Mouse (Mus musculus) induced T-regulatory cell, adult 2 months (primary cell): ENCODE data around the gene Tm9sf4.

ENCODE experiments used
- DNase-seq: peaks from one replicate; pipeline ENCODE4 v3.0.0-alpha.2; 2012; ENCODE audit warnings: low read depth

Gene Tm9sf4

GRCm38 (mm10) chr2:153160844-153161683 is at the start of gene Tm9sf4:
Gene Tm9sf4 (plus strand): TSS chr2:153161303.
- DNase-seq: peak; percentile 98

GRCm38 (mm10) chr2:153115679-153116081 is 45.4 kb upstream of the Tm9sf4 start:
- DNase-seq: no peak

- peak; percentile 9 for DNase-seq
Measured at GRCm38 (mm10) chr2:153117051-153117486, 44.0 kb upstream of the Tm9sf4 start.

GRCm38 (mm10) chr2:153119488-153119887 is 41.6 kb upstream of the Tm9sf4 start:
- DNase-seq: no peak

- DNase-seq: no peak
Measured at GRCm38 (mm10) chr2:153120126-153120525, 41.0 kb upstream of the Tm9sf4 start.

- no peak for DNase-seq
Measured at GRCm38 (mm10) chr2:153121821-153122615, 39.1 kb upstream of the Tm9sf4 start.

- no peak for DNase-seq
Measured at GRCm38 (mm10) chr2:153122701-153123100, 38.4 kb upstream of the Tm9sf4 start.

- no peak for DNase-seq
Measured at GRCm38 (mm10) chr2:153125875-153126274, 35.2 kb upstream of the Tm9sf4 start.

- no peak for DNase-seq
Measured at GRCm38 (mm10) chr2:153131019-153131418, 30.1 kb upstream of the Tm9sf4 start.

GRCm38 (mm10) chr2:153134237-153134636 is 26.9 kb upstream of the Tm9sf4 start:
- DNase-seq: peak; percentile 22

GRCm38 (mm10) chr2:153136211-153136610 is 24.9 kb upstream of the Tm9sf4 start:
- DNase-seq: no peak

- DNase-seq: no peak
Measured at GRCm38 (mm10) chr2:153139158-153139557, 21.9 kb upstream of the Tm9sf4 start.

- no peak for DNase-seq
Measured at GRCm38 (mm10) chr2:153139996-153140613, 21.0 kb upstream of the Tm9sf4 start.

GRCm38 (mm10) chr2:153142620-153143199 is 18.4 kb upstream of the Tm9sf4 start:
- DNase-seq: peak; percentile 69

GRCm38 (mm10) chr2:153145346-153145745 is 15.8 kb upstream of the Tm9sf4 start:
- no peak for DNase-seq

- no peak for DNase-seq
Measured at GRCm38 (mm10) chr2:153147236-153147635, 13.9 kb upstream of the Tm9sf4 start.

- peak; percentile 81 for DNase-seq
Measured at GRCm38 (mm10) chr2:153147715-153148114, 13.4 kb upstream of the Tm9sf4 start.

GRCm38 (mm10) chr2:153149742-153150141 is 11.4 kb upstream of the Tm9sf4 start:
- no peak for DNase-seq

GRCm38 (mm10) chr2:153151026-153151425 is 10.1 kb upstream of the Tm9sf4 start:
- DNase-seq: no peak

- peak; percentile 49 for DNase-seq
Measured at GRCm38 (mm10) chr2:153151926-153152665, 9.0 kb upstream of the Tm9sf4 start.

- DNase-seq: no peak
Measured at GRCm38 (mm10) chr2:153153033-153153450, 8.1 kb upstream of the Tm9sf4 start.
